Mouse (Mus musculus): ENCODE data around the gene Fsd1.
A peak's percentile ranks its signal among the peaks of the same experiment; 100 is the strongest.

Fsd1 gene

GRCm38 (mm10) chr17:55957726-55958583 is 28.4 kb upstream of the Fsd1 start:
- no peaks in the 10 kb centered on the region for H3K36me3 ChIP-seq (ENCODE audit: control insufficient read depth, insufficient read depth, low read length, poor library complexity, severe bottlenecking)
- no peak for DNase-seq (ENCODE audit: low read depth, low spot score)
- no peaks in the 10 kb centered on the region for H3K27me3 ChIP-seq (ENCODE audit: control insufficient read depth, insufficient read depth, low read length, poor library complexity, severe bottlenecking)

GRCm38 (mm10) chr17:55958584-55958886 is 27.8 kb upstream of the Fsd1 start:
- Histone ChIP-seq H3K27me3 (ENCODE audit: control insufficient read depth, insufficient read depth, low read length, poor library complexity, severe bottlenecking) (no peaks in the 10 kb centered on the region), H3K36me3 (ENCODE audit: control insufficient read depth, insufficient read depth, low read length, poor library complexity, severe bottlenecking) (no peaks in the 10 kb centered on the region)
- DNase-seq (ENCODE audit: low read depth, low spot score) = no peak

- DNase-seq (ENCODE audit: low read depth, low spot score) = peak; percentile 96
- H3K36me3 ChIP-seq (ENCODE audit: control insufficient read depth, insufficient read depth, low read length, poor library complexity, severe bottlenecking) = no peaks in the 10 kb centered on the region
- no peaks in the 10 kb centered on the region for H3K27me3 ChIP-seq (ENCODE audit: control insufficient read depth, insufficient read depth, low read length, poor library complexity, severe bottlenecking)
Observed at GRCm38 (mm10) chr17:55958918-55959728, 27.2 kb upstream of the Fsd1 start, which contains the start of gene Yju2. Gene Yju2 (plus strand): TSS chr17:55959099.

- DNase-seq (ENCODE audit: low read depth, low spot score) = no peak
- H3K36me3 ChIP-seq (ENCODE audit: control insufficient read depth, insufficient read depth, low read length, poor library complexity, severe bottlenecking) = no peaks in the 10 kb centered on the region
Observed at GRCm38 (mm10) chr17:55959946-55960740, 26.2 kb upstream of the Fsd1 start.

GRCm38 (mm10) chr17:55960791-55961190 is 25.5 kb upstream of the Fsd1 start:
- 0 out of 2 replicates have a peak, but pooled peaks cover under 1% of the 10 kb centered on the region for H3K36me3 ChIP-seq (ENCODE audit: control insufficient read depth, insufficient read depth, low read length, poor library complexity, severe bottlenecking)
- H3K27me3 ChIP-seq (ENCODE audit: control insufficient read depth, insufficient read depth, low read length, poor library complexity, severe bottlenecking) = no peaks in the 10 kb centered on the region
- DNase-seq (ENCODE audit: low read depth, low spot score) = no peak

More at GRCm38 (mm10) chr17:55959946-55960740, 26.2 kb upstream of the Fsd1 start:
- no peaks in the 10 kb centered on the region for H3K27me3 ChIP-seq (ENCODE audit: control insufficient read depth, insufficient read depth, low read length, poor library complexity, severe bottlenecking)

GRCm38 (mm10) chr17:55961631-55962030 is 24.7 kb upstream of the Fsd1 start:
- no peak for DNase-seq (ENCODE audit: low read depth, low spot score)
- no peaks in the 10 kb centered on the region for H3K27me3 ChIP-seq (ENCODE audit: control insufficient read depth, insufficient read depth, low read length, poor library complexity, severe bottlenecking)
- 0 out of 2 replicates have a peak, but pooled peaks cover 1% of the 10 kb centered on the region for H3K36me3 ChIP-seq (ENCODE audit: control insufficient read depth, insufficient read depth, low read length, poor library complexity, severe bottlenecking)

GRCm38 (mm10) chr17:55963171-55963570 is 23.1 kb upstream of the Fsd1 start:
- no peak for DNase-seq (ENCODE audit: low read depth, low spot score)
- H3K36me3 ChIP-seq (ENCODE audit: control insufficient read depth, insufficient read depth, low read length, poor library complexity, severe bottlenecking) = 0 out of 2 replicates have a peak, but pooled peaks cover 1% of the 10 kb centered on the region
- H3K27me3 ChIP-seq (ENCODE audit: control insufficient read depth, insufficient read depth, low read length, poor library complexity, severe bottlenecking) = no peaks in the 10 kb centered on the region

- Histone ChIP-seq H3K36me3 (ENCODE audit: control insufficient read depth, insufficient read depth, low read length, poor library complexity, severe bottlenecking) (0 out of 2 replicates have a peak, but pooled peaks cover 1% of the 10 kb centered on the region), H3K27me3 (ENCODE audit: control insufficient read depth, insufficient read depth, low read length, poor library complexity, severe bottlenecking) (no peaks in the 10 kb centered on the region)
- DNase-seq (ENCODE audit: low read depth, low spot score) = no peak
Observed at GRCm38 (mm10) chr17:55964496-55964895, 21.8 kb upstream of the Fsd1 start.

GRCm38 (mm10) chr17:55964996-55965395 is 21.3 kb upstream of the Fsd1 start:
- no peak for DNase-seq (ENCODE audit: low read depth, low spot score)
- H3K27me3 ChIP-seq (ENCODE audit: control insufficient read depth, insufficient read depth, low read length, poor library complexity, severe bottlenecking) = no peaks in the 10 kb centered on the region
- 0 out of 2 replicates have a peak, but pooled peaks cover 1% of the 10 kb centered on the region for H3K36me3 ChIP-seq (ENCODE audit: control insufficient read depth, insufficient read depth, low read length, poor library complexity, severe bottlenecking)

GRCm38 (mm10) chr17:55967186-55967585 is 19.1 kb upstream of the Fsd1 start:
- Histone ChIP-seq H3K27me3 (ENCODE audit: control insufficient read depth, insufficient read depth, low read length, poor library complexity, severe bottlenecking) (no peaks in the 10 kb centered on the region), H3K36me3 (ENCODE audit: control insufficient read depth, insufficient read depth, low read length, poor library complexity, severe bottlenecking) (0 out of 2 replicates have a peak, but pooled peaks cover 1% of the 10 kb centered on the region)
- no peak for DNase-seq (ENCODE audit: low read depth, low spot score)

GRCm38 (mm10) chr17:55968210-55968609 is 18.1 kb upstream of the Fsd1 start:
- Histone ChIP-seq H3K36me3 (ENCODE audit: control insufficient read depth, insufficient read depth, low read length, poor library complexity, severe bottlenecking) (0 out of 2 replicates have a peak, but pooled peaks cover 1% of the 10 kb centered on the region), H3K27me3 (ENCODE audit: control insufficient read depth, insufficient read depth, low read length, poor library complexity, severe bottlenecking) (no peaks in the 10 kb centered on the region)
- no peak for DNase-seq (ENCODE audit: low read depth, low spot score)

- DNase-seq (ENCODE audit: low read depth, low spot score) = no peak
- Histone ChIP-seq H3K27me3 (ENCODE audit: control insufficient read depth, insufficient read depth, low read length, poor library complexity, severe bottlenecking) (no peaks in the 10 kb centered on the region), H3K36me3 (ENCODE audit: control insufficient read depth, insufficient read depth, low read length, poor library complexity, severe bottlenecking) (0 out of 2 replicates have a peak, but pooled peaks cover 1% of the 10 kb centered on the region)
Observed at GRCm38 (mm10) chr17:55969560-55969959, 16.7 kb upstream of the Fsd1 start.

GRCm38 (mm10) chr17:55969966-55970891 is 16.1 kb upstream of the Fsd1 start, which contains the start of gene Shd:
Gene Shd (plus strand): TSS chr17:55970467.
- H3K36me3 ChIP-seq (ENCODE audit: control insufficient read depth, insufficient read depth, low read length, poor library complexity, severe bottlenecking) = 0 out of 2 replicates have a peak, but pooled peaks cover 1% of the 10 kb centered on the region
- no peaks in the 10 kb centered on the region for H3K27me3 ChIP-seq (ENCODE audit: control insufficient read depth, insufficient read depth, low read length, poor library complexity, severe bottlenecking)
- DNase-seq (ENCODE audit: low read depth, low spot score) = no peak
